Mouse (Mus musculus) neural tube, embryonic 15.5 days (tissue): Measurements from ENCODE around the gene Zeb2. TPM values are rescaled to one million over a fixed set of nuclear protein-coding genes. Genes with fewer than 3 reads are reported as not detected.

Source experiments
- ATAC-seq: fragments of 200-750 bp; cut with Nextera tagmentation; 2 replicates; pipeline ENCODE4 v1.8.0; 2017; ENCODE audit warnings: mild to moderate bottlenecking, moderate TSS enrichment, moderate library complexity; ENCODE audit not compliant: low FRiP score
- H3K27ac ChIP-seq: fragments of 300-500 bp; sonication (generic); replicated peaks from 2 replicates; pipeline ENCODE4 v1.5.1; 2015; ENCODE audit warnings: mild to moderate bottlenecking, inconsistent platforms
- H3K27me3 ChIP-seq: fragments of 300-500 bp; sonication (generic); replicated peaks from 2 replicates; pipeline ENCODE4 v1.6.1; 2015; ENCODE audit warnings: inconsistent platforms
- H3K36me3 ChIP-seq: fragments of 300-500 bp; sonication (generic); 2 replicates; pipeline ENCODE4 v1.6.1; 2015; ENCODE audit warnings: inconsistent platforms
- H3K4me1 ChIP-seq: fragments of 300-500 bp; sonication (generic); 2 replicates; pipeline ENCODE4 v1.6.1; 2015; ENCODE audit warnings: inconsistent platforms
- H3K4me2 ChIP-seq: fragments of 300-500 bp; sonication (generic); 2 replicates; pipeline ENCODE4 v1.6.1; 2015; ENCODE audit warnings: inconsistent platforms, mild to moderate bottlenecking, moderate library complexity
- H3K4me3 ChIP-seq: fragments of 300-500 bp; sonication (generic); replicated peaks from 2 replicates; pipeline ENCODE4 v1.5.1; 2015; ENCODE audit warnings: mild to moderate bottlenecking, inconsistent platforms
- H3K9ac ChIP-seq: fragments of 300-500 bp; sonication (generic); replicated peaks from 2 replicates; pipeline ENCODE4 v1.6.1; 2015; ENCODE audit warnings: mild to moderate bottlenecking, inconsistent platforms
- H3K9me3 ChIP-seq: fragments of 300-500 bp; sonication (generic); replicated peaks from 2 replicates; pipeline ENCODE4 v1.6.1; 2016; ENCODE audit warnings: inconsistent platforms
- WGBS: fragments of 180-500 bp; shearing (Covaris S2); methylation state at CpG from one replicate; pipeline ENCODE4 v1.1.7; 2015; ENCODE audit warnings: mixed read lengths; 5-methylcytosine and 5-hydroxymethylcytosine counted together
- polyA plus RNA-seq: library from polyadenylated mRNA; unstranded; fragments of >200 nt; fragmentation: Nextera tagmentation; extraction: Ambion mirVana; gene quantifications from 2 replicates; pipeline ENCODE4 v1.2.1, GENCODE M21; 2015

The Zeb2 gene
- polyA plus RNA-seq, 1 experiment from 2014 or later: 40.5 TPM

- Histone ChIP-seq H3K4me1 (no peaks in the 10 kb centered on the region), H3K4me2 (no peak overlapping the region), H3K27me3 (no peaks in the 10 kb centered on the region), H3K9ac (no peak overlapping the region), H3K4me3 (no peak overlapping the region), H3K27ac (no peak overlapping the region), H3K36me3 (no peaks in the 10 kb centered on the region), H3K9me3 (no peaks in the 10 kb centered on the region)
- 81% methylated on average over 4 of the region's 4 CpGs for WGBS
- no peak for ATAC-seq
Observed at GRCm38 (mm10) chr2:45125181-45125580, 8.0 kb upstream of the Zeb2 start.

GRCm38 (mm10) chr2:45123490-45123889 lies 6.3 kb upstream of the Zeb2 start:
- no peaks in the 10 kb centered on the region for H3K36me3 ChIP-seq
- no peak overlapping the region for H3K9ac ChIP-seq
- WGBS: 70% methylated on average over 5 of the region's 5 CpGs
- no peak overlapping the region for H3K27ac ChIP-seq
- H3K4me3 ChIP-seq: no peak overlapping the region
- no peaks in the 10 kb centered on the region for H3K4me1 ChIP-seq
- no peak for ATAC-seq
- H3K4me2 ChIP-seq: no peak overlapping the region
- H3K27me3 ChIP-seq: no peaks in the 10 kb centered on the region
- no peaks in the 10 kb centered on the region for H3K9me3 ChIP-seq

GRCm38 (mm10) chr2:45118121-45118520 lies 926 bp upstream of the Zeb2 start:
- H3K4me3 ChIP-seq: no peak overlapping the region
- 0 out of 2 replicates have a peak overlapping the region, but pooled peaks have one; percentile 15 for H3K4me2 ChIP-seq
- ATAC-seq: no peak
- no peaks in the 10 kb centered on the region for H3K9me3 ChIP-seq
- 43% methylated on average over 3 of the region's 3 CpGs for WGBS
- H3K27me3 ChIP-seq: no peaks in the 10 kb centered on the region
- H3K4me1 ChIP-seq: peaks cover 29% of the 10 kb centered on the region
- no peaks in the 10 kb centered on the region for H3K36me3 ChIP-seq
- H3K9ac ChIP-seq: no peak overlapping the region
- no peak overlapping the region for H3K27ac ChIP-seq

- H3K4me1 ChIP-seq: peaks cover 29% of the 10 kb centered on the region
- H3K27me3 ChIP-seq: no peaks in the 10 kb centered on the region
- 15% methylated on average over 7 of the region's 7 CpGs for WGBS
- ATAC-seq: no peak
- H3K4me3 ChIP-seq: peak overlapping the region; percentile 54
- no peaks in the 10 kb centered on the region for H3K36me3 ChIP-seq
- peak overlapping the region; percentile 85 for H3K27ac ChIP-seq
- peak overlapping the region; percentile 84 for H3K4me2 ChIP-seq
- no peaks in the 10 kb centered on the region for H3K9me3 ChIP-seq
- peak overlapping the region; percentile 57 for H3K9ac ChIP-seq
Observed at GRCm38 (mm10) chr2:45117592-45117991, 397 bp upstream of the Zeb2 start.

GRCm38 (mm10) chr2:45116531-45117024 lies 617 bp downstream of the Zeb2 start:
- H3K9ac ChIP-seq: peak overlapping the region; percentile 57
- H3K4me2 ChIP-seq: peak overlapping the region; percentile 84
- WGBS: under 1% methylated on average over 25 of the region's 25 CpGs
- H3K9me3 ChIP-seq: no peaks in the 10 kb centered on the region
- peak; percentile 24; the same call in 1 of the 2 replicates for ATAC-seq
- no peaks in the 10 kb centered on the region for H3K36me3 ChIP-seq
- H3K27me3 ChIP-seq: no peaks in the 10 kb centered on the region
- peak overlapping the region; percentile 85 for H3K27ac ChIP-seq
- peak overlapping the region; percentile 54 for H3K4me3 ChIP-seq
- H3K4me1 ChIP-seq: peaks cover 29% of the 10 kb centered on the region

- H3K4me1 ChIP-seq: peaks cover 31% of the 10 kb centered on the region
- peak overlapping the region; percentile 57 for H3K9ac ChIP-seq
- WGBS: 1% methylated on average over 23 of the region's 23 CpGs
- H3K27me3 ChIP-seq: no peaks in the 10 kb centered on the region
- peak overlapping the region; percentile 84 for H3K4me2 ChIP-seq
- no peaks in the 10 kb centered on the region for H3K36me3 ChIP-seq
- H3K9me3 ChIP-seq: no peaks in the 10 kb centered on the region
- peak overlapping the region; percentile 85 for H3K27ac ChIP-seq
- H3K4me3 ChIP-seq: peak overlapping the region; percentile 54
- no peak for ATAC-seq
Observed at GRCm38 (mm10) chr2:45115720-45116495, 1.3 kb downstream of the Zeb2 start.

GRCm38 (mm10) chr2:45115211-45115610 lies 2.0 kb downstream of the Zeb2 start:
- H3K27me3 ChIP-seq: no peaks in the 10 kb centered on the region
- 7% methylated on average over 6 of the region's 6 CpGs for WGBS
- H3K4me3 ChIP-seq: peak overlapping the region; percentile 54
- peak overlapping the region; percentile 84 for H3K4me2 ChIP-seq
- no peaks in the 10 kb centered on the region for H3K36me3 ChIP-seq
- peaks cover 36% of the 10 kb centered on the region for H3K4me1 ChIP-seq
- no peak for ATAC-seq
- no peaks in the 10 kb centered on the region for H3K9me3 ChIP-seq
- H3K9ac ChIP-seq: no peak overlapping the region
- H3K27ac ChIP-seq: peak overlapping the region; percentile 85

- 15% methylated on average over 2 of the region's 2 CpGs for WGBS
- ATAC-seq: no peak
- Histone ChIP-seq H3K4me3 (no peak overlapping the region), H3K4me1 (peaks cover 36% of the 10 kb centered on the region), H3K9ac (0 out of 2 replicates have a peak overlapping the region, but pooled peaks have one; percentile 14), H3K36me3 (no peaks in the 10 kb centered on the region), H3K27ac (peak overlapping the region; percentile 70), H3K9me3 (no peaks in the 10 kb centered on the region), H3K4me2 (peak overlapping the region; percentile 84), H3K27me3 (no peaks in the 10 kb centered on the region)
Observed at GRCm38 (mm10) chr2:45114596-45114995, 2.6 kb downstream of the Zeb2 start.

GRCm38 (mm10) chr2:45113912-45114311 lies 3.3 kb downstream of the Zeb2 start:
- 17% methylated on average over 3 of the region's 3 CpGs for WGBS
- H3K36me3 ChIP-seq: no peaks in the 10 kb centered on the region
- no peaks in the 10 kb centered on the region for H3K9me3 ChIP-seq
- H3K9ac ChIP-seq: no peak overlapping the region
- H3K4me2 ChIP-seq: peak overlapping the region; percentile 84
- peak overlapping the region; percentile 71; the same call in 1 of the 2 replicates for H3K4me3 ChIP-seq
- H3K4me1 ChIP-seq: peaks cover 36% of the 10 kb centered on the region
- peak overlapping the region; percentile 70 for H3K27ac ChIP-seq
- no peaks in the 10 kb centered on the region for H3K27me3 ChIP-seq
- ATAC-seq: no peak

- Histone ChIP-seq H3K36me3 (no peaks in the 10 kb centered on the region), H3K4me2 (peak overlapping the region; percentile 84), H3K27me3 (no peaks in the 10 kb centered on the region), H3K27ac (peak overlapping the region; percentile 95), H3K9ac (peak overlapping the region; percentile 61), H3K4me1 (peaks cover 42% of the 10 kb centered on the region), H3K9me3 (no peaks in the 10 kb centered on the region), H3K4me3 (peak overlapping the region; percentile 71)
- under 1% methylated on average over 23 of the region's 25 CpGs for WGBS
- peak; percentile 30; the same call in 1 of the 2 replicates for ATAC-seq
Observed at GRCm38 (mm10) chr2:45112891-45113683, 4.1 kb downstream of the Zeb2 start.

- Histone ChIP-seq H3K9ac (peak overlapping the region; percentile 61), H3K4me1 (peaks cover 44% of the 10 kb centered on the region), H3K4me3 (peak overlapping the region; percentile 71), H3K27me3 (no peaks in the 10 kb centered on the region), H3K27ac (peak overlapping the region; percentile 95), H3K36me3 (no peaks in the 10 kb centered on the region), H3K4me2 (peak overlapping the region; percentile 84), H3K9me3 (no peaks in the 10 kb centered on the region)
- WGBS: 2% methylated on average over 9 of the region's 9 CpGs
- ATAC-seq: no peak
Observed at GRCm38 (mm10) chr2:45112021-45112747, 5.0 kb downstream of the Zeb2 start.
